Mouse (Mus musculus) lung, embryonic 15.5 days (tissue): ENCODE data around the gene Cdh22. TPM values are rescaled to one million over a fixed set of nuclear protein-coding genes. Genes with fewer than 3 reads are reported as not detected.

Source experiments
- ATAC-seq: fragments of 200-750 bp; cut with Nextera tagmentation; 2 replicates; pipeline ENCODE4 v1.8.0; 2017; ENCODE audit warnings: moderate number of reproducible peaks, borderline replicate concordance; ENCODE audit not compliant: low FRiP score, low TSS enrichment; ENCODE audit errors: extremely low read depth
- H3K27ac ChIP-seq: fragments of 300-500 bp; sonication (generic); 2 replicates; pipeline ENCODE4 v1.5.1; 2015; ENCODE audit warnings: moderate library complexity, mild to moderate bottlenecking, inconsistent platforms
- H3K27me3 ChIP-seq: fragments of 300-500 bp; sonication (generic); 2 replicates; pipeline ENCODE4 v1.6.1; 2015; ENCODE audit warnings: inconsistent platforms
- H3K36me3 ChIP-seq: fragments of 300-500 bp; sonication (generic); 2 replicates; pipeline ENCODE4 v1.6.1; 2015; ENCODE audit warnings: inconsistent platforms
- H3K4me1 ChIP-seq: fragments of 300-500 bp; sonication (generic); 2 replicates; pipeline ENCODE4 v1.6.1; 2015; ENCODE audit warnings: inconsistent platforms
- H3K4me2 ChIP-seq: fragments of 300-500 bp; sonication (generic); 2 replicates; pipeline ENCODE4 v1.6.1; 2015; ENCODE audit warnings: inconsistent platforms, mild to moderate bottlenecking, moderate library complexity
- H3K4me3 ChIP-seq: fragments of 300-500 bp; sonication (generic); 2 replicates; pipeline ENCODE4 v1.5.1; 2015; ENCODE audit warnings: mild to moderate bottlenecking, inconsistent platforms
- H3K9ac ChIP-seq: fragments of 300-500 bp; sonication (generic); 2 replicates; pipeline ENCODE4 v1.6.1; 2015; ENCODE audit warnings: inconsistent platforms
- H3K9me3 ChIP-seq: fragments of 300-500 bp; sonication (generic); 2 replicates; pipeline ENCODE4 v1.6.1; 2016; ENCODE audit warnings: inconsistent platforms
- WGBS: fragments of 180-500 bp; shearing (Covaris S2); methylation state at CpG from one replicate; pipeline ENCODE4 v1.1.7; 2015; 5-methylcytosine and 5-hydroxymethylcytosine counted together
- polyA plus RNA-seq: library from polyadenylated mRNA; unstranded; fragments of >200 nt; fragmentation: Nextera tagmentation; extraction: Ambion mirVana; gene quantifications from 2 replicates; pipeline ENCODE4 v1.2.1, GENCODE M21; 2015

Cdh22 gene
- polyA plus RNA-seq, 1 experiment from 2014 or later = 1.1 TPM

GRCm38 (mm10) chr2:165074081-165074884 is 160.4 kb downstream of the Cdh22 start:
- Histone ChIP-seq H3K4me1 (0 out of 2 replicates have a peak, but pooled peaks cover 3% of the 10 kb centered on the region), H3K36me3 (no peaks in the 10 kb centered on the region), H3K27me3 (peaks cover 69% of the 10 kb centered on the region), H3K27ac (no peak overlapping the region), H3K9me3 (no peaks in the 10 kb centered on the region), H3K4me3 (no peak overlapping the region), H3K4me2 (no peak overlapping the region), H3K9ac (no peak overlapping the region)
- no peak for ATAC-seq
- 32% methylated on average over 11 of the region's 11 CpGs for WGBS

GRCm38 (mm10) chr2:165073381-165073781 is 161.3 kb downstream of the Cdh22 start:
- Histone ChIP-seq H3K9ac (no peak overlapping the region), H3K27me3 (peaks cover 60% of the 10 kb centered on the region), H3K4me3 (no peak overlapping the region), H3K4me2 (no peak overlapping the region), H3K36me3 (no peaks in the 10 kb centered on the region), H3K4me1 (0 out of 2 replicates have a peak, but pooled peaks cover 3% of the 10 kb centered on the region), H3K27ac (no peak overlapping the region), H3K9me3 (no peaks in the 10 kb centered on the region)
- whole genome bisulfite sequencing = 15% methylated on average over 9 of the region's 9 CpGs
- no peak for ATAC-seq

GRCm38 (mm10) chr2:165070096-165070816 is 164.4 kb downstream of the Cdh22 start:
- Histone ChIP-seq H3K9ac (no peak overlapping the region), H3K36me3 (no peaks in the 10 kb centered on the region), H3K27ac (no peak overlapping the region), H3K4me2 (0 out of 2 replicates have a peak overlapping the region, but pooled peaks have one; percentile 12), H3K27me3 (peaks cover 29% of the 10 kb centered on the region), H3K4me1 (0 out of 2 replicates have a peak, but pooled peaks cover 3% of the 10 kb centered on the region), H3K4me3 (no peak overlapping the region), H3K9me3 (no peaks in the 10 kb centered on the region)
- no peak for ATAC-seq
- 22% methylated on average over 23 of the region's 23 CpGs for WGBS

GRCm38 (mm10) chr2:165068806-165069205 is 165.8 kb downstream of the Cdh22 start:
- Histone ChIP-seq H3K4me2 (no peak overlapping the region), H3K9ac (no peak overlapping the region), H3K27ac (no peak overlapping the region), H3K9me3 (no peaks in the 10 kb centered on the region), H3K4me3 (no peak overlapping the region), H3K36me3 (no peaks in the 10 kb centered on the region), H3K4me1 (no peaks in the 10 kb centered on the region), H3K27me3 (peaks cover 15% of the 10 kb centered on the region)
- 65% methylated on average over 2 of the region's 2 CpGs for WGBS
- ATAC-seq = no peak

GRCm38 (mm10) chr2:165064489-165064888 is 170.2 kb downstream of the Cdh22 start:
- 37% methylated on average over 7 of the region's 7 CpGs for WGBS
- H3K27me3 ChIP-seq = no peaks in the 10 kb centered on the region
- no peak overlapping the region for H3K27ac ChIP-seq
- peak; percentile 25; the same call in 1 of the 2 replicates for ATAC-seq
- H3K4me2 ChIP-seq = no peak overlapping the region
- no peak overlapping the region for H3K9ac ChIP-seq
- H3K36me3 ChIP-seq = 0 out of 2 replicates have a peak, but pooled peaks cover 4% of the 10 kb centered on the region
- H3K9me3 ChIP-seq = no peaks in the 10 kb centered on the region
- H3K4me3 ChIP-seq = no peak overlapping the region
- peaks cover 21% of the 10 kb centered on the region; the same call in 1 of the 2 replicates for H3K4me1 ChIP-seq

GRCm38 (mm10) chr2:165061638-165062433 is 172.8 kb downstream of the Cdh22 start:
- peak; percentile 56; the same call in 1 of the 2 replicates for ATAC-seq
- Histone ChIP-seq H3K9me3 (no peaks in the 10 kb centered on the region), H3K27ac (peak overlapping the region; percentile 79), H3K4me1 (peaks cover 32% of the 10 kb centered on the region; the same call in 1 of the 2 replicates), H3K9ac (no peak overlapping the region), H3K36me3 (0 out of 2 replicates have a peak, but pooled peaks cover 4% of the 10 kb centered on the region), H3K4me3 (no peak overlapping the region), H3K27me3 (no peaks in the 10 kb centered on the region), H3K4me2 (0 out of 2 replicates have a peak overlapping the region, but pooled peaks have one; percentile 8)
- WGBS = 43% methylated on average over 16 of the region's 16 CpGs

Other genes starting within 250 kb of the Cdh22 start
- gene Ncoa5, start 200.0 kb downstream of the Cdh22 start, polyA plus RNA-seq = 67.4 and 73.8 TPM in 2 replicates
- 30.2 and 35.4 TPM in 2 replicates for gene Cd40, start 179.2 kb downstream of the Cdh22 start, polyA plus RNA-seq
- gene 1700025C18Rik, start 144.1 kb downstream of the Cdh22 start, polyA plus RNA-seq = not detected in 2 replicates
- gene Slc35c2, start 53.0 kb upstream of the Cdh22 start, polyA plus RNA-seq = 48.0 and 48.7 TPM in 2 replicates
- 75.7 and 77.3 TPM in 2 replicates for gene Elmo2, start 91.6 kb upstream of the Cdh22 start, polyA plus RNA-seq
- gene Zfp663, start 133.9 kb upstream of the Cdh22 start, polyA plus RNA-seq = 1.1 and 2.2 TPM in 2 replicates
- gene Zfp334, start 153.4 kb upstream of the Cdh22 start, polyA plus RNA-seq = 7.0 and 7.1 TPM in 2 replicates
- gene Ocstamp, start 165.6 kb upstream of the Cdh22 start, polyA plus RNA-seq = 0.06 TPM in 1 of 2 replicates, not detected in the other
- gene Slc13a3, start 238.4 kb upstream of the Cdh22 start, polyA plus RNA-seq = 0.42 and 0.57 TPM in 2 replicates